ENCODE assay signal across 17 mouse cellular contexts in the genomic region with DNA sequence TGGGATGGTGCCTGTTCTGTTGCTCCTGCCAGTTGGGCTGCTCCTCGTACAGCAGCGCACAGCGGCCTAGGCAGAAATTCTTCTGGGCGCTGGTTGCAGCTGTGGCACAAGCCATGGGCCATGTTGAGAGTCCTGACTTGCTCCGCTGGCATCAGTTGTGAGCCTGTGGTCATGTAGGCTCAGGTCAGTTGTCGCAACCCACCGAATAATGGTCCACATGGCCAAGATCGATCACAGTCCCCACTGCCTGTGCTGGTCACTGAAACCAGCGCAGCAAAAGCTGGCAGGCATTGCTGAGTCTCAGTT.
DNase-seq lines count a peak whose midpoint lies in the region; ATAC-seq and TF ChIP-seq lines count a peak whose summit lies in the region.
"Had no signal": no experiment of that assay in that cellular context is flagged by ENCODE, and none has a peak within 500 bp of the region (broad histone marks: within the 10 kb centered on the region; RNA-seq: fewer than 3 reads in every experiment).

No protein-coding gene starts in this region.

- H3K36me3 ChIP-seq in embryonic facial prominence, embryonic 11.5 days (replicated peaks; ENCODE audit: control insufficient read depth, insufficient read depth, low read depth, low read length) = no peaks in the 10 kb centered on the region
- no peaks in the 10 kb centered on the region for H3K36me3 ChIP-seq in embryonic facial prominence, embryonic 10.5 days (replicated peaks)
- no peaks in the 10 kb centered on the region for H3K36me3 ChIP-seq in hindbrain, embryonic 14.5 days (replicated peaks; ENCODE audit: control insufficient read depth, insufficient read depth)
- H3K36me3 ChIP-seq in hindbrain, postnatal 0 days (ENCODE audit: insufficient read depth, low read length) = no peaks in the 10 kb centered on the region
- H3K36me3 ChIP-seq in midbrain, embryonic 14.5 days (ENCODE audit: control insufficient read depth, insufficient read depth, low read length) = no peaks in the 10 kb centered on the region
- no peaks in the 10 kb centered on the region for H3K36me3 ChIP-seq in midbrain, postnatal 0 days (ENCODE audit: insufficient read depth, low read length)
- H3K36me3 ChIP-seq in ES-E14 (ENCODE audit: control insufficient read depth, insufficient read depth, low read length, poor library complexity, severe bottlenecking) = no peaks in the 10 kb centered on the region
- H3K36me3 ChIP-seq: embryonic facial prominence, embryonic 12.5 days; heart, embryonic 10.5 days; hindbrain, embryonic 15.5 days; liver, embryonic 12.5 days; neural tube, embryonic 13.5 days had no signal

- H3K27ac ChIP-seq in embryonic facial prominence, embryonic 11.5 days (replicated peaks; ENCODE audit: low read depth, low read length) = no peak overlapping the region
- no peak overlapping the region for H3K27ac ChIP-seq in embryonic facial prominence, embryonic 10.5 days (replicated peaks)
- no peak overlapping the region for H3K27ac ChIP-seq in hindbrain, embryonic 14.5 days
- no peak overlapping the region for H3K27ac ChIP-seq in hindbrain, postnatal 0 days
- no peak overlapping the region for H3K27ac ChIP-seq in midbrain, embryonic 14.5 days (replicated peaks; ENCODE audit: low read depth, low read length)
- no peak overlapping the region for H3K27ac ChIP-seq in midbrain, postnatal 0 days (ENCODE audit: low read depth, low read length)
- H3K27ac ChIP-seq in ES-E14 (ENCODE audit: insufficient read depth, low read depth, low read length, poor library complexity, severe bottlenecking) = no peak overlapping the region
- H3K27ac ChIP-seq: embryonic facial prominence, embryonic 12.5 days; heart, embryonic 10.5 days; hindbrain, embryonic 15.5 days; left cerebral cortex, adult 2 months; liver, embryonic 12.5 days; neural tube, embryonic 13.5 days had no signal

- H3K9ac ChIP-seq in embryonic facial prominence, embryonic 11.5 days (replicated peaks; ENCODE audit: low read length) = no peak overlapping the region; the same call in 1 of the 2 replicates
- H3K9ac ChIP-seq in hindbrain, embryonic 14.5 days = no peak overlapping the region
- H3K9ac ChIP-seq in hindbrain, postnatal 0 days (replicated peaks; ENCODE audit: low read length) = no peak overlapping the region
- H3K9ac ChIP-seq in midbrain, embryonic 14.5 days (replicated peaks; ENCODE audit: low read length) = no peak overlapping the region
- H3K9ac ChIP-seq in midbrain, postnatal 0 days (replicated peaks; ENCODE audit: low read length, poor library complexity, severe bottlenecking) = no peak overlapping the region
- H3K9ac ChIP-seq in ES-E14 (ENCODE audit: insufficient read depth, low read depth, low read length, poor library complexity, severe bottlenecking) = no peak overlapping the region
- H3K9ac ChIP-seq: embryonic facial prominence, embryonic 12.5 days; hindbrain, embryonic 15.5 days; liver, embryonic 12.5 days; neural tube, embryonic 13.5 days had no signal

- H3K4me3 ChIP-seq in embryonic facial prominence, embryonic 11.5 days (ENCODE audit: low read depth, low read length) = no peak overlapping the region
- no peak overlapping the region for H3K4me3 ChIP-seq in embryonic facial prominence, embryonic 10.5 days
- H3K4me3 ChIP-seq in hindbrain, embryonic 14.5 days (replicated peaks; ENCODE audit: low read length) = no peak overlapping the region
- no peak overlapping the region for H3K4me3 ChIP-seq in hindbrain, postnatal 0 days (ENCODE audit: low read length)
- H3K4me3 ChIP-seq in midbrain, embryonic 14.5 days (replicated peaks; ENCODE audit: low read depth, low read length) = no peak overlapping the region
- H3K4me3 ChIP-seq in midbrain, postnatal 0 days (ENCODE audit: low read depth, low read length) = no peak overlapping the region
- peak overlapping the region; percentile 2 to 33; a peak in 2 of 4 replicates for H3K4me3 ChIP-seq in ES-E14 (ENCODE audit: insufficient read depth in 1 of 2, low read depth in 1 of 2, low read length in 2 of 2, poor library complexity in 1 of 2, severe bottlenecking in 1 of 2)
- H3K4me3 ChIP-seq: embryonic facial prominence, embryonic 12.5 days; erythroblast, embryonic 14.5 days; heart, embryonic 10.5 days; hindbrain, embryonic 15.5 days; left cerebral cortex, adult 2 months; liver, embryonic 12.5 days; neural tube, embryonic 13.5 days had no signal

- no peaks in the 10 kb centered on the region for H3K27me3 ChIP-seq in embryonic facial prominence, embryonic 11.5 days (ENCODE audit: control insufficient read depth, insufficient read depth, low read length)
- no peaks in the 10 kb centered on the region for H3K27me3 ChIP-seq in embryonic facial prominence, embryonic 10.5 days (replicated peaks; ENCODE audit: low read depth, poor library complexity, severe bottlenecking)
- no peaks in the 10 kb centered on the region for H3K27me3 ChIP-seq in hindbrain, embryonic 14.5 days (ENCODE audit: control insufficient read depth, insufficient read depth, low read length)
- H3K27me3 ChIP-seq in hindbrain, postnatal 0 days (ENCODE audit: insufficient read depth, low read length) = no peaks in the 10 kb centered on the region
- no peaks in the 10 kb centered on the region for H3K27me3 ChIP-seq in midbrain, embryonic 14.5 days (ENCODE audit: control insufficient read depth, insufficient read depth, low read length)
- no peaks in the 10 kb centered on the region for H3K27me3 ChIP-seq in midbrain, postnatal 0 days (ENCODE audit: insufficient read depth, low read length)
- H3K27me3 ChIP-seq: embryonic facial prominence, embryonic 12.5 days; hindbrain, embryonic 15.5 days; liver, embryonic 12.5 days; neural tube, embryonic 13.5 days had no signal

- 73% methylated on average over 9 of the region's 9 CpGs for WGBS in embryonic facial prominence, embryonic 11.5 days
- WGBS in embryonic facial prominence, embryonic 10.5 days = 78% methylated on average over 9 of the region's 9 CpGs
- 74% methylated on average over 9 of the region's 9 CpGs for WGBS in hindbrain, embryonic 14.5 days
- WGBS in hindbrain, postnatal 0 days = 71% methylated on average over 9 of the region's 9 CpGs
- 80% methylated on average over 9 of the region's 9 CpGs for WGBS in midbrain, embryonic 14.5 days
- WGBS in midbrain, postnatal 0 days = 84% methylated on average over 9 of the region's 9 CpGs

- H3K9me3 ChIP-seq in embryonic facial prominence, embryonic 11.5 days (replicated peaks; ENCODE audit: control insufficient read depth, low read length) = no peaks in the 10 kb centered on the region
- H3K9me3 ChIP-seq in embryonic facial prominence, embryonic 10.5 days = no peaks in the 10 kb centered on the region
- H3K9me3 ChIP-seq in hindbrain, embryonic 14.5 days (ENCODE audit: control insufficient read depth, low read length) = no peaks in the 10 kb centered on the region
- H3K9me3 ChIP-seq in hindbrain, postnatal 0 days (ENCODE audit: low read length) = no peaks in the 10 kb centered on the region
- H3K9me3 ChIP-seq in midbrain, embryonic 14.5 days (ENCODE audit: control insufficient read depth, low read length) = no peaks in the 10 kb centered on the region
- H3K9me3 ChIP-seq in midbrain, postnatal 0 days (ENCODE audit: low read length) = no peaks in the 10 kb centered on the region
- no peaks in the 10 kb centered on the region for H3K9me3 ChIP-seq in ES-E14 (ENCODE audit: control insufficient read depth, insufficient read depth, low read depth, low read length)
- H3K9me3 ChIP-seq: embryonic facial prominence, embryonic 12.5 days; heart, embryonic 10.5 days; hindbrain, embryonic 15.5 days; liver, embryonic 12.5 days; neural tube, embryonic 13.5 days had no signal

- DNase-seq in embryonic facial prominence, embryonic 11.5 days (ENCODE audit: low spot score) = no peak
- DNase-seq in embryonic facial prominence, embryonic 10.5 days (ENCODE audit: low spot score) = no peak
- DNase-seq in hindbrain, embryonic 14.5 days (ENCODE audit: low spot score) = no peak
- no peak for DNase-seq in hindbrain, postnatal 0 days (ENCODE audit: low spot score)
- DNase-seq in midbrain, embryonic 14.5 days = no peak
- no peak for DNase-seq in midbrain, postnatal 0 days (ENCODE audit: low spot score)
- peak; percentile 1 for DNase-seq in ES-E14 (ENCODE audit: low read depth, low spot score)
- DNase-seq in cerebellum, postnatal 14 days = no peak
- DNase-seq: cerebellum, adult 9-11 months; thymus, postnatal 25 days had no signal

- H3K4me2 ChIP-seq in embryonic facial prominence, embryonic 11.5 days (ENCODE audit: low read depth, low read length) = no peak overlapping the region
- H3K4me2 ChIP-seq in hindbrain, embryonic 14.5 days (replicated peaks) = no peak overlapping the region
- H3K4me2 ChIP-seq in hindbrain, postnatal 0 days (ENCODE audit: low read depth, low read length) = no peak overlapping the region
- peak overlapping the region; percentile 18; the same call in 1 of the 2 replicates for H3K4me2 ChIP-seq in midbrain, embryonic 14.5 days (ENCODE audit: low read length)
- H3K4me2 ChIP-seq in midbrain, postnatal 0 days (ENCODE audit: low read depth, low read length, poor library complexity, severe bottlenecking) = no peak overlapping the region
- H3K4me2 ChIP-seq: embryonic facial prominence, embryonic 12.5 days; hindbrain, embryonic 15.5 days; liver, embryonic 12.5 days; neural tube, embryonic 13.5 days had no signal

- ATAC-seq in embryonic facial prominence, embryonic 11.5 days (replicated peaks; ENCODE audit: insufficient number of reproducible peaks, low FRiP score, low TSS enrichment, low read depth) = 0 out of 2 replicates have a peak, but pooled peaks have one; percentile 48
- ATAC-seq in hindbrain, embryonic 14.5 days (ENCODE audit: low FRiP score) = peak; percentile 27; the same call in 1 of the 2 replicates
- ATAC-seq in hindbrain, postnatal 0 days = no peak
- ATAC-seq in midbrain, embryonic 14.5 days (ENCODE audit: low FRiP score, low TSS enrichment) = peak; percentile 48; the same call in 1 of the 2 replicates
- ATAC-seq in midbrain, postnatal 0 days (ENCODE audit: low FRiP score) = no peak
- ATAC-seq: liver, embryonic 12.5 days had no signal

- H3K4me1 ChIP-seq in embryonic facial prominence, embryonic 11.5 days (ENCODE audit: control insufficient read depth, insufficient read depth, low read length) = no peaks in the 10 kb centered on the region
- H3K4me1 ChIP-seq in embryonic facial prominence, embryonic 10.5 days = no peaks in the 10 kb centered on the region
- no peaks in the 10 kb centered on the region for H3K4me1 ChIP-seq in hindbrain, embryonic 14.5 days (replicated peaks; ENCODE audit: control insufficient read depth, insufficient read depth, low read length)
- H3K4me1 ChIP-seq in hindbrain, postnatal 0 days (ENCODE audit: insufficient read depth, low read length) = no peaks in the 10 kb centered on the region
- H3K4me1 ChIP-seq in midbrain, embryonic 14.5 days (ENCODE audit: control insufficient read depth, insufficient read depth, low read length) = no peaks in the 10 kb centered on the region
- no peaks in the 10 kb centered on the region for H3K4me1 ChIP-seq in midbrain, postnatal 0 days (ENCODE audit: insufficient read depth, low read length)
- H3K4me1 ChIP-seq in ES-E14 (ENCODE audit: control insufficient read depth in 2 of 2, insufficient read depth in 2 of 2, low read length in 2 of 2, poor library complexity in 1 of 2) = no peaks in the 10 kb centered on the region
- H3K4me1 ChIP-seq: embryonic facial prominence, embryonic 12.5 days; hindbrain, embryonic 15.5 days; liver, embryonic 12.5 days; neural tube, embryonic 13.5 days had no signal

- TF ChIP-seq CTCF in hindbrain, postnatal 0 days (IDR thresholded peaks at IDR 0.05; ENCODE audit: low read depth) = no peak
- no peak for TF ChIP-seq CTCF in midbrain, postnatal 0 days (IDR thresholded peaks at IDR 0.05)

- in situ Hi-C loops in ES-E14 (cut with MboI; ENCODE audit: low sequenced_read_pairs in 2 of 2, unreplicated experiment in 2 of 2) = no loop called here

Comparison
In these comparisons a context has a peak if more than half of its experiments do, and no peak if none do; other contexts are left out.
1. ATAC-seq: peak in embryonic facial prominence, embryonic 11.5 days (single experiment), hindbrain, embryonic 14.5 days (single experiment) and midbrain, embryonic 14.5 days (single experiment); none in hindbrain, postnatal 0 days (single experiment) and midbrain, postnatal 0 days (single experiment).
2. H3K4me3 ChIP-seq: peak in ES-E14 (2 of 2); none in embryonic facial prominence, embryonic 11.5 days (single experiment), embryonic facial prominence, embryonic 10.5 days (single experiment), hindbrain, embryonic 14.5 days (single experiment), hindbrain, postnatal 0 days (single experiment), midbrain, embryonic 14.5 days (single experiment) and midbrain, postnatal 0 days (single experiment).